Mouse (Mus musculus) kidney, adult 2 months (tissue): ENCODE results near the gene Drap1. TPM values are rescaled to one million over a fixed set of nuclear protein-coding genes. Genes with fewer than 3 reads are reported as not detected.

Experiments used
- DNase-seq: peaks from one replicate; pipeline ENCODE4 v3.0.0; 2021
- H3K27ac ChIP-seq: fragments of 200-500 bp; 2 replicates; pipeline ENCODE4 v1.5.1; 2012; ENCODE audit warnings: low read depth, low read length, control low read depth, inconsistent platforms; ENCODE audit not compliant: insufficient read depth
- H3K27me3 ChIP-seq: fragments of 200-500 bp; replicated peaks from 2 replicates; pipeline ENCODE4 v1.6.1; 2012; ENCODE audit warnings: mild to moderate bottlenecking, moderate library complexity, low read length, inconsistent platforms; ENCODE audit not compliant: control insufficient read depth, insufficient read depth
- H3K36me3 ChIP-seq: fragments of 200-500 bp; 2 replicates; pipeline ENCODE4 v1.6.1; 2012; ENCODE audit warnings: mild to moderate bottlenecking, moderate library complexity, low read length, inconsistent platforms; ENCODE audit not compliant: control insufficient read depth, insufficient read depth
- H3K4me1 ChIP-seq: fragments of 200-500 bp; 2 replicates; pipeline ENCODE4 v1.6.1; 2011; ENCODE audit warnings: low read length; ENCODE audit not compliant: control insufficient read depth, insufficient read depth
- H3K4me3 ChIP-seq: fragments of 200-500 bp; 2 replicates; pipeline ENCODE4 v1.5.1; 2011; ENCODE audit warnings: mild to moderate bottlenecking, low read depth, low read length, control low read depth; ENCODE audit not compliant: insufficient read depth
- CTCF ChIP-seq: fragments of 200-500 bp; conservative IDR thresholded peaks from 2 replicates; pipeline ENCODE4 v1.5.1; 2011; ENCODE audit warnings: low read depth, mild to moderate bottlenecking, control low read depth, low read length, moderate library complexity, mixed read lengths; ENCODE audit not compliant: insufficient read depth, insufficient read length
- POLR2A ChIP-seq: fragments of 200-500 bp; IDR thresholded peaks from one replicate; pipeline ENCODE4 v1.6.1; 2011; ENCODE audit warnings: low read depth, low read length, control low read depth
- WGBS: fragments of 180-500 bp; shearing (Covaris S2); methylation state at CpG from one replicate; pipeline ENCODE4 v1.1.7; 2018; 5-methylcytosine and 5-hydroxymethylcytosine counted together
- polyA plus RNA-seq: library from polyadenylated mRNA; depleted of rRNA; stranded (reverse); fragments of >200 nt; gene quantifications from 2 replicates; pipeline ENCODE4 v1.2.3, GENCODE M21; 2012; rRNA removed

The Drap1 gene
- polyA plus RNA-seq, result 124 and 150 TPM in 2 replicates

DNA sequence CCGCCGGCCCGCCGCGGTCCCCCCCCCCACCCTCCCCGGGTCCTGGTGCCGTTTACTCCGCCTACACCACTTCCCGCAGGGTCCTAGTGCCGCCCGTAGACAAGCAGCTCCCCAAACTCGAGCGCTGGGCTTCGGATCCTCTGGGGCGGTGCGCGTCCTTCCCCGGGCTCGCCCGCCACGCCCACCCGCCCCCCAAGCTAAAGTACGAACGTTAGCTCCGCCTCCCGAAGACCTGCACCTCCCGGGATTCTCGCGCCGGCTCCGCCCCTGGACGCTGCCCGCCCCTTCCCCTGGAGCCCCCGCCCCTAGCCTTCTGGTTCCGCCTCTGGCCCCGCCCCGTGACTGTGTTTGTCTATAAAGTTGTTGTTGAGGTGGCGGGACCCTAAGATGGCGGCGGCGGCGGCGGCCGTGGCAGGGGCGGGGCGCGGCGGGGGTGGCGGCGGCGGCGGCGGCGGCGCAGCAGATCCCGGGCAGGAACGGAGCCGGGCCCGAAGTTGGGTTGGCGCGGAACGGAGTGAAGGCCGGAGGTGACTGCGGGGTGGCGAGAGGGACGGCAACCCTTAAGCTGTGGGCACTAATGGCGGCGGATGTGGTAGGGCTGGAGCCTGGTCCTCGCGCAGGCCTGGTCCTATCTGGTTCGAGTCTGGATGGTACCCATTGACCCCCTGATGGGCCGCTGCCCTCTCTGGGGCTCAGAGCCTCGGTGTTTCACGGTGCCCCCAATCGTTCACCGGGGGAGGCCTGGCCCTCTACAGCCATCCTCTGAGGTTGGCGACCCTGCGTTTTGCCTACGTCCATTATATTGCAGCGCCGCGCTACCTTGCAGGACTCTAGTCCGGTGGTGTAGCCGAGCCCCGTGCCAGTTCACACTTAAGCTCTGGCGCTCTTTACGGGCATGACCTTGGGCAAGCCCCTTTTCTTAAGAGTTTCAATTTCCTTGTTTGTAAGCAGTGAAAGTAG is at the start of gene Drap1, which contains the start of gene AI837181:
Gene Drap1 (minus strand): TSS at position 198 of the 960 bp plus-strand sequence.
Gene AI837181 (plus strand): TSS at position 363 of the 960 bp plus-strand sequence.
- H3K27me3 ChIP-seq, result no peaks in the 10 kb centered on the region
- WGBS, result under 1% methylated on average over 87 of the region's 87 CpGs
- peak within 1 kb of the TSS; percentile 89 for H3K27ac ChIP-seq
- no peaks in the 10 kb centered on the region; the same call in 1 of the 2 replicates for H3K36me3 ChIP-seq
- DNase-seq, result peak; percentile 97
- peak within 1 kb of the TSS; percentile 96 for H3K4me3 ChIP-seq
- TF ChIP-seq POLR2A (peak; percentile 8), CTCF (no peak)
- peaks cover 20% of the 10 kb centered on the region for H3K4me1 ChIP-seq

DNA sequence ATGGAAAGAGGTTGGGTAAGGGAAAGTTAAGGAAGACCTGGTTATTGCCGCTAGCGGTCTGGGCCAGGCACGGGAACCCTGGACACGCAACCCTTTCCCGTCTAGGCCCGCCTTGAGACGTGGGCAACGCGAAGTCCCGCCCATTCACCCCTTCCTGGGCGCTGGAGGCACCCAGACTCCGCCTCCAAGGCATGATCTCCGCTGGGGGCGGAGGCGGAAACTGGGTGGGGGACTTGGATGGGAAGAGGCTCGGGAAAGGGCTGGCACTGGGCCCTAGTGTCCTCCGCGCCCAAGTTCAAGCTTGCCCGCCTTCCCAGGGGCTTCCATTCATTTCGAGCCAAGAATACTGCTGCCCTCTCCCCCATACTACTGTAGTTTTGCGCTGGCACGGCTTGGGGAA is 48.9 kb upstream of the Drap1 start, which contains the start of gene Efemp2:
Gene Efemp2 (plus strand): TSS at position 235 of the 400 bp plus-strand sequence.
- Histone ChIP-seq H3K36me3 (no peaks in the 10 kb centered on the region), H3K27me3 (no peaks in the 10 kb centered on the region), H3K27ac (peak within 1 kb of the TSS; percentile 36; the same call in 1 of the 2 replicates), H3K4me3 (peak within 1 kb of the TSS; percentile 46), H3K4me1 (no peaks in the 10 kb centered on the region)
- TF ChIP-seq POLR2A (no peak), CTCF (no peak)
- DNase-seq, result peak; percentile 88
- WGBS, result 5% methylated on average over 22 of the region's 22 CpGs

DNA sequence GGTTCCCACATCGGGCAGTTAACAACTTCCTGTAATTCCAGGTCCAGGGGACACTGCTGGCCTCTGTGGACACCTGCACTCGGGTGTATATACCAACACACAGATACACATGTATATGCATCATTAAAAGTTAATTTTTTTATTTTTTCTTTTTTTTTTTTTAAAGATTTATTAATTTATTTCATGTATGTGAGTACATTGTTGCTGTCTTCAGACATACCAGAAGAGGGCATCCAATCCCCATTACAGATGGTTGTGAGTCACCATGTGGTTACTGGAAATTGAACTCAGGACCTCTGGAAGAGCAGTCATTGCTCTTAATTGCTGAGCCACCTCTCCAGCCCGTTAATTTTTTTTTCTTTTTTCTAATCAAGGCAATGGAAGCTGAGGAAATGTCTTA is 48.1 kb upstream of the Drap1 start:
- no peaks in the 10 kb centered on the region for H3K36me3 ChIP-seq
- TF ChIP-seq CTCF (no peak), POLR2A (no peak)
- H3K4me1 ChIP-seq, result no peaks in the 10 kb centered on the region
- no peak overlapping the region for H3K27ac ChIP-seq
- H3K4me3 ChIP-seq, result no peak overlapping the region
- H3K27me3 ChIP-seq, result no peaks in the 10 kb centered on the region
- DNase-seq, result no peak
- 73% methylated on average over 3 of the region's 3 CpGs for WGBS

- DNase-seq, result no peak
- H3K4me3 ChIP-seq, result no peak overlapping the region
- H3K36me3 ChIP-seq, result no peaks in the 10 kb centered on the region
- H3K27me3 ChIP-seq, result no peaks in the 10 kb centered on the region
- no peak overlapping the region for H3K27ac ChIP-seq
- WGBS, result 49% methylated on average over 5 of the region's 5 CpGs
- no peak for TF ChIP-seq POLR2A
- TF ChIP-seq CTCF, result no peak
- H3K4me1 ChIP-seq, result no peaks in the 10 kb centered on the region
These were observed 47.1 kb upstream of the Drap1 start for GRCm38 (mm10) chr19:5471846-5472245.

- no peak for DNase-seq
- H3K4me3 ChIP-seq, result no peak within 1 kb of the TSS
- no peaks in the 10 kb centered on the region for H3K27me3 ChIP-seq
- no peak for TF ChIP-seq POLR2A
- no peak for TF ChIP-seq CTCF
- no peaks in the 10 kb centered on the region; the same call in 1 of the 2 replicates for H3K36me3 ChIP-seq
- H3K27ac ChIP-seq, result no peak within 1 kb of the TSS
- H3K4me1 ChIP-seq, result no peaks in the 10 kb centered on the region
- 48% methylated on average over 5 of the region's 5 CpGs for WGBS
These were observed 43.6 kb upstream of the Drap1 start, which contains the start of gene Ctsw for GRCm38 (mm10) chr19:5468374-5468773. Ctsw (minus strand) TSS chr19:5468507.

DNA sequence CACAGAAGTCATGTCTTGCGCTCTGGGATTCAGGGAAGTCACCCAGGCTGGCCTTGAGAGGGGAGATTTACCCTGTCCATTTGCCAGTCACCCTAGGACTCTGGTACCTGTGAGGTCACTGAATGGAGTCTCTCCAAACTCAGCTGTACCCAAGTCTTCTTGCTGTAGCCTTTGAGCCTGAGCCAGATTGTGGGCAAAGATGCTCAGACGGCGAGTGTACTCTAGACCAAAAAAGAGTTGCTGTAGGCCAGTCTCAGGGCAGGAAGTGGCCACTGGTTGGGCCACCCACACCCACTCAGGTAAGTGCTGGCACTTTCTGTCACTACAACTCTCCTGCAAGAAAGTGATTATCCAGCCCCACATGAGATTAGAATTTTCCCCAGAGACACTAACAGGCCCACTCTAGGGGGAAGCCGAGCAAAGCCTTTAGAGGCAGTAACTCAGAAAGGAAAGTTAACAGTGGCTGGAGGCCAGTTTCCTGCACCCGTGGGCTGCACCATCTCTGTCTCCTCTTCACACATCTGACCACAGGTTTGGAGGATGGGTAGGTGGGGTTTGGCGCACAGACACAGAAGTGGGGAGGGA is 42.2 kb upstream of the Drap1 start:
- TF ChIP-seq POLR2A (no peak), CTCF (no peak)
- Histone ChIP-seq H3K27me3 (no peaks in the 10 kb centered on the region), H3K36me3 (no peaks in the 10 kb centered on the region; the same call in 1 of the 2 replicates), H3K27ac (no peak overlapping the region), H3K4me1 (no peaks in the 10 kb centered on the region), H3K4me3 (no peak overlapping the region)
- no peak for DNase-seq
- 85% methylated on average over 6 of the region's 6 CpGs for WGBS

DNA sequence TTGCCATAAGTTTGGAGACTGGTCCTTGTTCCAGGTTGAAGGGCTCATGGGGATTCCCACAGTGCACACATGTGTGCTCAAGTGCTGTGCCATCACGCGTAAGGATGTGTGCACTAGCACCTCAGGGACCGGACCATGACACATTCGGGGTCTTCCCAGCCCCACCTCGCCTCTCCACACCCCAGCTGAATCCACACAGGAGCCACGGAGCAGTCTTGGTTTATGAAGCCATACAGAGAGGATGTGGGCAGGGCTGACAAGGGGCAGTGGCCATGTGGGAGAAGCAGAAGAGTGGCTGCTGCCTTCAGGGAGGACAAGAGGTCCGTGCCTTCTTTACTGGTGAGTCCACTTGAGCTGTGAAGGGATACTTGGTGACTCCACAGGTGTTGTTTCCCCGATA is 40.3 kb upstream of the Drap1 start:
- no peak for TF ChIP-seq POLR2A
- no peak for TF ChIP-seq CTCF
- no peak for DNase-seq
- WGBS, result 92% methylated on average over 8 of the region's 8 CpGs
- Histone ChIP-seq H3K36me3 (no peaks in the 10 kb centered on the region; the same call in 1 of the 2 replicates), H3K27me3 (no peaks in the 10 kb centered on the region), H3K4me1 (0 out of 2 replicates have a peak, but pooled peaks cover 2% of the 10 kb centered on the region), H3K4me3 (no peak overlapping the region), H3K27ac (no peak overlapping the region)
